Mouse (Mus musculus): Measurements from ENCODE around the gene Zfp628.

Zfp628 gene

GRCm38 (mm10) chr7:4940068-4940479 is 25.1 kb downstream of the Zfp628 start:
- peak; percentile 76 for DNase-seq (ENCODE audit: inconsistent ontology term)

- no peak for DNase-seq (ENCODE audit: inconsistent ontology term)
Measured at GRCm38 (mm10) chr7:4942673-4943072, 27.7 kb downstream of the Zfp628 start.

- peak; percentile 93 for DNase-seq (ENCODE audit: inconsistent ontology term)
Measured at GRCm38 (mm10) chr7:4943223-4943815, 28.3 kb downstream of the Zfp628 start.

- no peak for DNase-seq (ENCODE audit: inconsistent ontology term)
Measured at GRCm38 (mm10) chr7:4947855-4948254, 32.8 kb downstream of the Zfp628 start.

GRCm38 (mm10) chr7:4948386-4948785 is 33.4 kb downstream of the Zfp628 start:
- no peak for DNase-seq (ENCODE audit: inconsistent ontology term)

- DNase-seq (ENCODE audit: inconsistent ontology term), result no peak
Measured at GRCm38 (mm10) chr7:4950561-4951342, 35.7 kb downstream of the Zfp628 start.

- no peak for DNase-seq (ENCODE audit: inconsistent ontology term)
Measured at GRCm38 (mm10) chr7:4953815-4954445, 38.9 kb downstream of the Zfp628 start.

GRCm38 (mm10) chr7:4957361-4957760 is 42.3 kb downstream of the Zfp628 start:
- no peak for DNase-seq (ENCODE audit: inconsistent ontology term)

GRCm38 (mm10) chr7:4963527-4963926 is 48.5 kb downstream of the Zfp628 start:
- DNase-seq (ENCODE audit: inconsistent ontology term), result no peak

- peak; percentile 70 for DNase-seq (ENCODE audit: inconsistent ontology term)
Measured at GRCm38 (mm10) chr7:4964272-4964671, 49.3 kb downstream of the Zfp628 start, which contains the start of gene Sbk2. Gene Sbk2 (minus strand): TSS chr7:4964406.

GRCm38 (mm10) chr7:4964988-4965387 is 50.0 kb downstream of the Zfp628 start:
- no peak for DNase-seq (ENCODE audit: inconsistent ontology term)

- DNase-seq (ENCODE audit: inconsistent ontology term), result no peak
Measured at GRCm38 (mm10) chr7:4971068-4971467, 56.1 kb downstream of the Zfp628 start, which contains the start of gene Sbk3. Gene Sbk3 (minus strand): TSS chr7:4971168.

Measured in Muller cell, postnatal 12 days (primary cell).